Mouse (Mus musculus) liver, postnatal 0 days (tissue): ENCODE measurements around the gene Gstm6. TPM values are rescaled to one million over a fixed set of nuclear protein-coding genes. Genes with fewer than 3 reads are reported as not detected.
"Not testable (repeated sequence)": the region's sequence is repeated elsewhere in the genome, so short reads cannot be mapped to it uniquely, and the experiment has no call there.

ENCODE experiments used
- ATAC-seq: fragments of 200-750 bp; cut with Nextera tagmentation; 2 replicates; pipeline ENCODE4 v1.8.0; 2017; ENCODE audit warnings: mild to moderate bottlenecking, moderate library complexity
- DNase-seq: peaks from one replicate; pipeline ENCODE4 v3.0.0-alpha.2; 2016
- H3K27ac ChIP-seq: fragments of 300-500 bp; sonication (generic); 2 replicates; pipeline ENCODE4 v1.5.1; 2014; ENCODE audit warnings: antibody characterized with exemption, moderate library complexity, mild to moderate bottlenecking, low read depth
- H3K27me3 ChIP-seq: fragments of 300-500 bp; sonication (generic); 2 replicates; pipeline ENCODE4 v1.6.1; 2014; ENCODE audit warnings: low read length, control low read depth, mixed read lengths; ENCODE audit not compliant: insufficient read depth
- H3K36me3 ChIP-seq: fragments of 300-500 bp; sonication (generic); replicated peaks from 2 replicates; pipeline ENCODE4 v1.6.1; 2014; ENCODE audit warnings: mild to moderate bottlenecking, control low read depth, low read length, moderate library complexity, mixed read lengths; ENCODE audit not compliant: insufficient read depth
- H3K4me1 ChIP-seq: fragments of 300-500 bp; sonication (generic); 2 replicates; pipeline ENCODE4 v1.6.1; 2014; ENCODE audit warnings: antibody characterized with exemption, mild to moderate bottlenecking, control low read depth; ENCODE audit not compliant: insufficient read depth
- H3K4me2 ChIP-seq: fragments of 300-500 bp; sonication (generic); 2 replicates; pipeline ENCODE4 v1.6.1; 2014; ENCODE audit warnings: low read depth, mild to moderate bottlenecking, low read length, moderate library complexity, mixed read lengths
- H3K4me3 ChIP-seq: fragments of 300-500 bp; sonication (generic); 2 replicates; pipeline ENCODE4 v1.5.1; 2014; ENCODE audit warnings: low read depth, low read length
- H3K9ac ChIP-seq: fragments of 300-500 bp; sonication (generic); replicated peaks from 2 replicates; pipeline ENCODE4 v1.6.1; 2014; ENCODE audit warnings: mild to moderate bottlenecking, moderate library complexity
- H3K9me3 ChIP-seq: fragments of 300-500 bp; sonication (generic); 2 replicates; pipeline ENCODE4 v1.6.1; 2016; ENCODE audit warnings: mild to moderate bottlenecking, control low read depth, low read length, mixed read lengths
- CTCF ChIP-seq: sonication (generic); IDR thresholded peaks from 2 replicates; pipeline ENCODE4 v1.5.1; 2016; ENCODE audit warnings: antibody characterized with exemption, low read depth
- EP300 ChIP-seq: IDR thresholded peaks from 2 replicates; pipeline ENCODE4 v1.6.1; 2016; ENCODE audit warnings: antibody characterized with exemption, low read depth, mild to moderate bottlenecking
- WGBS: fragments of 180-500 bp; shearing (Covaris S2); extraction: QIAGEN DNeasy Blood & Tissue Kit; methylation state at CpG from one replicate; pipeline ENCODE4 v1.1.7; 2014; ENCODE audit not compliant: insufficient replicate concordance; 5-methylcytosine and 5-hydroxymethylcytosine counted together
- polyA plus RNA-seq: library from polyadenylated mRNA; unstranded; fragments of >200 nt; fragmentation: Nextera tagmentation; extraction: Ambion mirVana; gene quantifications from 2 replicates; pipeline ENCODE4 v1.2.1, GENCODE M21; 2015

Gene Gstm6
- polyA plus RNA-seq = 17.2 and 18.0 TPM in 2 replicates

- H3K4me2 ChIP-seq = peak within 1 kb of the TSS; percentile 54
- peaks cover 3% of the 10 kb centered on the region; the same call in 1 of the 2 replicates for H3K4me1 ChIP-seq
- H3K4me3 ChIP-seq = peak within 1 kb of the TSS; percentile 5; the same call in 1 of the 2 replicates
- H3K9me3 ChIP-seq = no peaks in the 10 kb centered on the region
- peak within 1 kb of the TSS; percentile 40; the same call in 1 of the 2 replicates for H3K27ac ChIP-seq
- DNase-seq (peak; percentile 45), ATAC-seq (peak; percentile 88)
- WGBS = 31% methylated on average over 20 of the region's 20 CpGs
- H3K27me3 ChIP-seq = no peaks in the 10 kb centered on the region
- no peaks in the 10 kb centered on the region for H3K36me3 ChIP-seq
- H3K9ac ChIP-seq = 0 out of 2 replicates have a peak within 1 kb of the TSS, but pooled peaks have one; percentile 18
- TF ChIP-seq EP300 (no peak), CTCF (peak; percentile 68)
Measured at GRCm38 (mm10) chr3:107943239-107943990, at the start of gene Gstm6. Gene Gstm6, minus strand, starts transcription at chr3:107943749.

- H3K27me3 ChIP-seq = no peaks in the 10 kb centered on the region
- H3K4me1 ChIP-seq = peaks cover 4% of the 10 kb centered on the region; the same call in 1 of the 2 replicates
- H3K9me3 ChIP-seq = no peaks in the 10 kb centered on the region
- H3K4me2 ChIP-seq = no peak within 1 kb of the TSS
- no peak within 1 kb of the TSS for H3K4me3 ChIP-seq
- 53% methylated on average over 8 of the region's 8 CpGs for WGBS
- no peak within 1 kb of the TSS for H3K9ac ChIP-seq
- peak within 1 kb of the TSS; percentile 17 for H3K27ac ChIP-seq
- no peaks in the 10 kb centered on the region for H3K36me3 ChIP-seq
- no peak for TF ChIP-seq EP300
- TF ChIP-seq CTCF = no peak
- DNase-seq = no peak
- ATAC-seq = peak; percentile 51
Measured at GRCm38 (mm10) chr3:107986041-107986562, 42.6 kb upstream of the Gstm6 start, which contains the start of gene Gstm2. Gene Gstm2, minus strand, starts transcription at chr3:107986453.

- not testable (repeated sequence) for H3K9ac ChIP-seq, DNase-seq, H3K27ac ChIP-seq, H3K4me3 ChIP-seq, H3K27me3 ChIP-seq, H3K4me2 ChIP-seq, H3K36me3 ChIP-seq, ATAC-seq, H3K9me3 ChIP-seq, H3K4me1 ChIP-seq
- 82% methylated on average over 2 of the region's 2 CpGs for WGBS
Measured at GRCm38 (mm10) chr3:107985141-107985540, 41.6 kb upstream of the Gstm6 start.

- H3K4me1 ChIP-seq = peaks cover 4% of the 10 kb centered on the region; the same call in 1 of the 2 replicates
- no peaks in the 10 kb centered on the region for H3K27me3 ChIP-seq
- H3K9me3 ChIP-seq = no peaks in the 10 kb centered on the region
- ATAC-seq (no peak), DNase-seq (no peak)
- no peak overlapping the region for H3K4me2 ChIP-seq
- no peak overlapping the region for H3K9ac ChIP-seq
- WGBS = 44% methylated on average over 5 of the region's 5 CpGs
- TF ChIP-seq EP300 (no peak), CTCF (no peak)
- H3K27ac ChIP-seq = no peak overlapping the region
- H3K4me3 ChIP-seq = no peak overlapping the region
- H3K36me3 ChIP-seq = no peaks in the 10 kb centered on the region
Measured at GRCm38 (mm10) chr3:107984471-107984870, 40.9 kb upstream of the Gstm6 start.

DNA sequence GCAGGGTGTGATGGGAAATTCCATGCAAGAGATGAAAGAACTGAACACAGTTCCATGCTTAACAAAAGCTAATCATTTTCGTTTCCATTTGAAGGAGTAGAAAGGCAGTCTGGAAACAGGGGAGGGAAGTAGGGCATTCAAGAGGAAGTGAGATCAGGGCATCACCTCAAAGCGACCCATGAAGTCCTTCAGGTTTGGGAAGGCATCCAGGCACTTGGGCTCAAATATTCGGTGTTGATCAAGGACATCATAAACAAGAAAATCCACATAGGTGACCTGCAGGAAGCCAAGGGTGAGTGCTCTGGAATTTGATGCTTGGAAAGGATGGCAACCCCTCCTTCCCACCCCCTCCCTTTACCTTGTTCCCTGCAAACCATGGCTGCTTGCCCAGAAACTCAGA lies 40.2 kb upstream of the Gstm6 start:
- Histone ChIP-seq H3K36me3 (no peaks in the 10 kb centered on the region), H3K27ac (no peak overlapping the region), H3K4me3 (no peak overlapping the region), H3K9me3 (no peaks in the 10 kb centered on the region), H3K27me3 (no peaks in the 10 kb centered on the region), H3K9ac (no peak overlapping the region), H3K4me2 (no peak overlapping the region), H3K4me1 (peaks cover 4% of the 10 kb centered on the region; the same call in 1 of the 2 replicates)
- WGBS = 55% methylated on average over 3 of the region's 3 CpGs
- DNase-seq (no peak), ATAC-seq (no peak)
- no peak for TF ChIP-seq EP300
- no peak for TF ChIP-seq CTCF

GRCm38 (mm10) chr3:107982726-107983125 lies 39.2 kb upstream of the Gstm6 start:
- no peaks in the 10 kb centered on the region for H3K36me3 ChIP-seq
- no peak overlapping the region for H3K9ac ChIP-seq
- ATAC-seq = no peak
- no peaks in the 10 kb centered on the region for H3K9me3 ChIP-seq
- TF ChIP-seq EP300 (no peak), CTCF (no peak)
- peaks cover 4% of the 10 kb centered on the region; the same call in 1 of the 2 replicates for H3K4me1 ChIP-seq
- 68% methylated on average over 6 of the region's 6 CpGs for WGBS
- DNase-seq = no peak
- no peak overlapping the region for H3K4me3 ChIP-seq
- H3K4me2 ChIP-seq = no peak overlapping the region
- H3K27ac ChIP-seq = no peak overlapping the region
- no peaks in the 10 kb centered on the region for H3K27me3 ChIP-seq
